32 mouse cellular contexts compared by ENCODE assay signal in the genomic region with DNA sequence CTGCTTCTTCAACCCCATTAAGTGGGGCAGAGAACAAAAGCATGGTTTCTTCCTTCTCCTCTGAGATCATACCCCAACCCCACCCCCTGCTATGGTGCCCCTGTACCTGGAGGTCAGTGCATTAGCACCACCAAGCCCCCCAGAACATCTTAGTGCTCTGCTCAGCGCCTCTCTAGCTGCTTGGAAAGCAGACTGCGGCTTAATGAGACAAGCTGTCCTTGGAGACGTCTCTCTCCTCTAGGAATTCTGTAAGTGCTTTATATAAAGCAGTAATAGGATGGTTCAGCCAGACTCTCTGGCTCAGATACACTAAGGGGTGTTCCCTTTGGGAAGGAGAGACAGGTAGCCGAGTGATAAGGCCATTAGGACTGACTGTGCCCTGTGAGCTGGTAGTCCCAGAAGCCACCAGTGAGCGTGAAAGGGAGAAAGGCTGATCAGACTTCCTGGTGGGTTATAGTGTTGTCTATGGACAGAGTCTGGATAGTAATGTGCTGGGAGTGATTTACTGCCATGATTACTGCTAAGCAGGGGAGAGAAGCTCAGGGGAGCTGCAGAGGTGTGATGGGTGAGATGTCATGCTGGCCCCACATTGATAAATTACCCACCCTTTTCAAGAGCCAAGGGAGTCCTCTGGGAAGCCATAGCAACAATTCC.
A peak's percentile ranks its signal among the peaks of the same experiment; 100 is the strongest.
DNase-seq lines count a peak whose midpoint lies in the region; ATAC-seq and TF ChIP-seq lines count a peak whose summit lies in the region.
"Had no signal": no experiment of that assay in that cellular context is flagged by ENCODE, and none has a peak within 500 bp of the region (broad histone marks: within the 10 kb centered on the region; RNA-seq: fewer than 3 reads in every experiment).

No protein-coding gene starts in this region.

- TF ChIP-seq CTCF in midbrain, postnatal 0 days (IDR thresholded peaks at IDR 0.05), result no peak

- peak overlapping the region; percentile 35 for H3K27ac ChIP-seq in hindbrain, embryonic 13.5 days
- H3K27ac ChIP-seq in hindbrain, embryonic 10.5 days, result no peak overlapping the region; the same call in 1 of the 2 replicates
- no peak overlapping the region for H3K27ac ChIP-seq in midbrain, postnatal 0 days (ENCODE audit: low read depth, low read length)
- no peak overlapping the region for H3K27ac ChIP-seq in midbrain, embryonic 10.5 days (replicated peaks)
- H3K27ac ChIP-seq in neural tube, embryonic 14.5 days (ENCODE audit: low read depth, low read length), result no peak overlapping the region
- H3K27ac ChIP-seq: embryonic facial prominence, embryonic 13.5 days; forebrain, embryonic 12.5 days; heart, embryonic 10.5 days; liver, embryonic 12.5 days had no signal

- H3K9ac ChIP-seq in hindbrain, embryonic 13.5 days, result no peak overlapping the region
- no peak overlapping the region for H3K9ac ChIP-seq in midbrain, postnatal 0 days (replicated peaks; ENCODE audit: low read length, poor library complexity, severe bottlenecking)
- H3K9ac ChIP-seq in neural tube, embryonic 14.5 days (replicated peaks; ENCODE audit: low read depth, low read length), result no peak overlapping the region
- H3K9ac ChIP-seq: embryonic facial prominence, embryonic 13.5 days; forebrain, embryonic 12.5 days; liver, embryonic 12.5 days; liver, postnatal 0 days had no signal

- H3K9me3 ChIP-seq in hindbrain, embryonic 13.5 days, result no peaks in the 10 kb centered on the region
- H3K9me3 ChIP-seq in hindbrain, embryonic 10.5 days, result no peaks in the 10 kb centered on the region
- H3K9me3 ChIP-seq in midbrain, postnatal 0 days (ENCODE audit: low read length), result no peaks in the 10 kb centered on the region
- H3K9me3 ChIP-seq in midbrain, embryonic 10.5 days (replicated peaks), result no peaks in the 10 kb centered on the region
- H3K9me3 ChIP-seq in neural tube, embryonic 14.5 days (ENCODE audit: control insufficient read depth, low read length), result no peaks in the 10 kb centered on the region
- H3K9me3 ChIP-seq: embryonic facial prominence, embryonic 13.5 days; forebrain, embryonic 12.5 days; heart, embryonic 10.5 days; liver, embryonic 12.5 days; megakaryocyte, embryonic 14.5 days had no signal

- no peaks in the 10 kb centered on the region for H3K27me3 ChIP-seq in hindbrain, embryonic 13.5 days
- no peaks in the 10 kb centered on the region for H3K27me3 ChIP-seq in hindbrain, embryonic 10.5 days (ENCODE audit: insufficient read depth, poor library complexity, severe bottlenecking)
- H3K27me3 ChIP-seq in midbrain, postnatal 0 days (ENCODE audit: insufficient read depth, low read length), result no peaks in the 10 kb centered on the region
- no peaks in the 10 kb centered on the region for H3K27me3 ChIP-seq in midbrain, embryonic 10.5 days (ENCODE audit: low read depth, poor library complexity, severe bottlenecking)
- H3K27me3 ChIP-seq in neural tube, embryonic 14.5 days (ENCODE audit: control insufficient read depth, insufficient read depth, low read length), result no peaks in the 10 kb centered on the region
- H3K27me3 ChIP-seq: CH12.LX; embryonic facial prominence, embryonic 13.5 days; forebrain, embryonic 12.5 days; liver, embryonic 12.5 days had no signal

- H3K4me1 ChIP-seq in hindbrain, embryonic 13.5 days (replicated peaks), result peaks cover 13% of the 10 kb centered on the region
- peaks cover 6% of the 10 kb centered on the region for H3K4me1 ChIP-seq in hindbrain, embryonic 10.5 days (replicated peaks)
- H3K4me1 ChIP-seq in midbrain, postnatal 0 days (ENCODE audit: insufficient read depth, low read length), result no peaks in the 10 kb centered on the region
- H3K4me1 ChIP-seq in midbrain, embryonic 10.5 days, result 0 out of 2 replicates have a peak, but pooled peaks cover 3% of the 10 kb centered on the region
- peaks cover 6% of the 10 kb centered on the region for H3K4me1 ChIP-seq in neural tube, embryonic 14.5 days (ENCODE audit: control insufficient read depth, insufficient read depth, low read length)
- H3K4me1 ChIP-seq: embryonic facial prominence, embryonic 13.5 days had no signal

- WGBS in hindbrain, embryonic 13.5 days, result 43% methylated on average over 5 of the region's 5 CpGs
- 75% methylated on average over 5 of the region's 5 CpGs for WGBS in hindbrain, embryonic 10.5 days
- WGBS in midbrain, postnatal 0 days, result 56% methylated on average over 5 of the region's 5 CpGs
- WGBS in midbrain, embryonic 10.5 days, result 75% methylated on average over 5 of the region's 5 CpGs
- WGBS in neural tube, embryonic 14.5 days, result 26% methylated on average over 5 of the region's 5 CpGs

- H3K4me2 ChIP-seq in hindbrain, embryonic 13.5 days, result no peak overlapping the region
- H3K4me2 ChIP-seq in midbrain, postnatal 0 days (ENCODE audit: low read depth, low read length, poor library complexity, severe bottlenecking), result no peak overlapping the region
- no peak overlapping the region for H3K4me2 ChIP-seq in neural tube, embryonic 14.5 days (ENCODE audit: low read depth, low read length)
- H3K4me2 ChIP-seq: embryonic facial prominence, embryonic 13.5 days; forebrain, embryonic 12.5 days; liver, embryonic 12.5 days had no signal

- ATAC-seq in hindbrain, embryonic 13.5 days (ENCODE audit: low FRiP score), result peak; percentile 75
- ATAC-seq in midbrain, postnatal 0 days (ENCODE audit: low FRiP score), result no peak
- ATAC-seq in neural tube, embryonic 14.5 days (ENCODE audit: low read depth), result peak; percentile 88
- ATAC-seq: activated CD4-positive, CD25-positive, alpha-beta regulatory T cell, adult 4 months; inflammation-experienced regulatory T-cells, adult 6 months; liver, embryonic 12.5 days; liver, postnatal 0 days had no signal

- DNase-seq in embryo, embryonic 10 days (ENCODE audit: low spot score), result peak; percentile 13
- DNase-seq in embryo, embryonic 10.5 days (ENCODE audit: low spot score), result no peak
- no peak for DNase-seq in hindbrain, embryonic 10.5 days (ENCODE audit: low spot score)
- DNase-seq in midbrain, postnatal 0 days (ENCODE audit: low spot score), result peak; percentile 21
- no peak for DNase-seq in midbrain, embryonic 10.5 days (ENCODE audit: low spot score)
- DNase-seq in right cerebral cortex, adult 2 months (ENCODE audit: low spot score in 2 of 2), result no peak
- DNase-seq: adrenal gland, adult 2 months; cerebellum, adult 8-10 months; cerebellum, postnatal 25 days; embryo, embryonic 11 days; gastrocnemius, postnatal 14 days; heart, postnatal 36 days; kidney, adult 18-20 months; kidney, postnatal 25 days; liver, postnatal 0 days; lung, postnatal 4 days; midbrain, embryonic 14.5 days; retina, postnatal 1 day; right cerebral cortex, postnatal 25 days; spleen, adult 18-20 months; thymus, adult 18-20 months; thymus, postnatal 25 days had no signal

- H3K4me3 ChIP-seq in hindbrain, embryonic 13.5 days, result no peak overlapping the region
- no peak overlapping the region for H3K4me3 ChIP-seq in hindbrain, embryonic 10.5 days
- no peak overlapping the region for H3K4me3 ChIP-seq in midbrain, postnatal 0 days (ENCODE audit: low read depth, low read length)
- H3K4me3 ChIP-seq in midbrain, embryonic 10.5 days, result no peak overlapping the region
- H3K4me3 ChIP-seq in neural tube, embryonic 14.5 days (ENCODE audit: low read depth, low read length), result no peak overlapping the region
- H3K4me3 ChIP-seq: embryonic facial prominence, embryonic 13.5 days; forebrain, embryonic 12.5 days; heart, embryonic 10.5 days; liver, embryonic 12.5 days; megakaryocyte, embryonic 14.5 days had no signal

- no peaks in the 10 kb centered on the region for H3K36me3 ChIP-seq in hindbrain, embryonic 13.5 days
- no peaks in the 10 kb centered on the region for H3K36me3 ChIP-seq in hindbrain, embryonic 10.5 days
- H3K36me3 ChIP-seq in midbrain, postnatal 0 days (ENCODE audit: insufficient read depth, low read length), result no peaks in the 10 kb centered on the region
- no peaks in the 10 kb centered on the region for H3K36me3 ChIP-seq in midbrain, embryonic 10.5 days
- H3K36me3 ChIP-seq in neural tube, embryonic 14.5 days (ENCODE audit: control insufficient read depth, insufficient read depth, low read length), result no peaks in the 10 kb centered on the region
- H3K36me3 ChIP-seq: embryonic facial prominence, embryonic 13.5 days; forebrain, embryonic 12.5 days; heart, embryonic 10.5 days; liver, embryonic 12.5 days had no signal

Comparison
In these comparisons a context has a peak if more than half of its experiments do, and no peak if none do; other contexts are left out.
1. DNase-seq: peak in embryo, embryonic 10 days (single experiment) and midbrain, postnatal 0 days (single experiment); none in embryo, embryonic 10.5 days (single experiment), hindbrain, embryonic 10.5 days (single experiment), midbrain, embryonic 10.5 days (single experiment) and right cerebral cortex, adult 2 months (0 of 2).